Mouse (Mus musculus) liver, embryonic 13.5 days (tissue): ENCODE measurements around the gene Uprt. TPM values are rescaled to one million over a fixed set of nuclear protein-coding genes. Genes with fewer than 3 reads are reported as not detected.

Source experiments
- ATAC-seq: fragments of 200-750 bp; cut with Nextera tagmentation; 2 replicates; pipeline ENCODE4 v1.8.0; 2017; ENCODE audit warnings: low read depth, mild to moderate bottlenecking, moderate number of reproducible peaks, moderate library complexity
- DNase-seq: peaks from one replicate; pipeline ENCODE4 v3.0.0; 2022
- H3K27ac ChIP-seq: fragments of 300-500 bp; sonication (generic); 2 replicates; pipeline ENCODE4 v1.5.1; 2015; ENCODE audit warnings: moderate library complexity, mild to moderate bottlenecking, inconsistent platforms
- H3K27me3 ChIP-seq: fragments of 300-500 bp; sonication (generic); 2 replicates; pipeline ENCODE4 v1.6.1; 2015; ENCODE audit warnings: mild to moderate bottlenecking, inconsistent platforms
- H3K36me3 ChIP-seq: fragments of 300-500 bp; sonication (generic); 2 replicates; pipeline ENCODE4 v1.6.1; 2015; ENCODE audit warnings: mild to moderate bottlenecking, inconsistent platforms
- H3K4me1 ChIP-seq: fragments of 300-500 bp; sonication (generic); replicated peaks from 2 replicates; pipeline ENCODE4 v1.6.1; 2015; ENCODE audit warnings: inconsistent platforms
- H3K4me2 ChIP-seq: fragments of 300-500 bp; sonication (generic); 2 replicates; pipeline ENCODE4 v1.6.1; 2015; ENCODE audit warnings: inconsistent platforms, mild to moderate bottlenecking, moderate library complexity
- H3K4me3 ChIP-seq: fragments of 300-500 bp; sonication (generic); replicated peaks from 2 replicates; pipeline ENCODE4 v1.5.1; 2015; ENCODE audit warnings: mild to moderate bottlenecking, inconsistent platforms
- H3K9ac ChIP-seq: fragments of 300-500 bp; sonication (generic); 2 replicates; pipeline ENCODE4 v1.6.1; 2015; ENCODE audit warnings: mild to moderate bottlenecking, inconsistent platforms
- H3K9me3 ChIP-seq: fragments of 300-500 bp; sonication (generic); replicated peaks from 2 replicates; pipeline ENCODE4 v1.6.1; 2016; ENCODE audit warnings: inconsistent platforms
- WGBS: fragments of 180-500 bp; shearing (Covaris S2); methylation state at CpG from one replicate; pipeline ENCODE4 v1.1.7; 2015; ENCODE audit not compliant: insufficient replicate concordance; 5-methylcytosine and 5-hydroxymethylcytosine counted together
- polyA plus RNA-seq: library from polyadenylated mRNA; unstranded; fragments of >200 nt; fragmentation: Nextera tagmentation; extraction: Ambion mirVana; gene quantifications from 2 replicates; pipeline ENCODE4 v1.2.1, GENCODE M21; 2015

Uprt gene
- polyA plus RNA-seq, 1 experiment from 2014 or later: 0.27 TPM

DNA sequence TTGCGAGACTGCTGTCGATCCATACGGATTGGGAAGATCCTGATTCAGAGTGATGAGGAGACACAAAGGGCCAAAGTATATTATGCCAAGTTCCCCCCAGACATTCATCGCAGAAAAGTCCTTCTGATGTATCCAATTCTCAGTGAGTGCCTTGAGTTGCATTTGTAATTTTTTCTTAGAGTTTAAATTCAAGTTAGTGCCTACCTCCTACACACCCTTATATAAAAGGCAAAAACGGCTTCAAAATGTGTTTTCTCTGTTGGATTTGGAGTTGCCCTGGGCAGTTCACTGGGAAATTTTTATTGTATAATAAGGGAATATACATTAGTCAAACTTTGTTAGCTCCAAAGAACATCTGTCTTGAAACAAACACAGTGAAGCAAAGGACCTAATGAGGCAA lies 19.1 kb downstream of the Uprt start:
- no peak for ATAC-seq
- no peak overlapping the region for H3K4me2 ChIP-seq
- WGBS: 71% methylated on average over 5 of the region's 5 CpGs
- H3K27ac ChIP-seq: no peak overlapping the region
- no peak overlapping the region for H3K4me3 ChIP-seq
- H3K9ac ChIP-seq: no peak overlapping the region
- no peaks in the 10 kb centered on the region for H3K4me1 ChIP-seq
- H3K27me3 ChIP-seq: 0 out of 2 replicates have a peak, but pooled peaks cover 3% of the 10 kb centered on the region
- no peak for DNase-seq
- H3K9me3 ChIP-seq: no peaks in the 10 kb centered on the region
- H3K36me3 ChIP-seq: no peaks in the 10 kb centered on the region

DNA sequence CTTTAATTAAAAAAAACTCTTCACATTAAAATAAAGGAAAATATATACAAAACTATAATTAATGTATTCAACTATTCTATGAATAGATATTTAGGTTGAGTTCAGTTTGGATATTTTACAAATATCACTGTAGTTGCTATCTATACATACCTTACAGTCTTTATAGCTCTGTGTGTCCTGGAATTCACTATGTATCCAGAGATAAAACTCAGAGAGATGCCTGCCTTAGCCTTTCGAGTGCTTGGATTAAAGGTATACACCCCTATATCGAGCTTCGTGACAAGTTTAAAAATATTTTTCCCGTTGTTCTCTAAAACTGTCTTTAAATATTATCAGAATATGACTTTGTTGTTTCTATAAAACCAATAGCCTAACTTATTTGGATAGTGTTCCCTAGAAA lies 60.0 kb downstream of the Uprt start:
- peaks cover 24% of the 10 kb centered on the region for H3K4me1 ChIP-seq
- H3K4me2 ChIP-seq: no peak overlapping the region
- no peak overlapping the region for H3K27ac ChIP-seq
- no peak overlapping the region for H3K4me3 ChIP-seq
- 0 out of 2 replicates have a peak, but pooled peaks have one; percentile 51 for ATAC-seq
- 45% methylated on average over 4 of the region's 4 CpGs for WGBS
- H3K27me3 ChIP-seq: no peaks in the 10 kb centered on the region
- DNase-seq: no peak
- H3K9ac ChIP-seq: no peak overlapping the region
- no peaks in the 10 kb centered on the region for H3K9me3 ChIP-seq
- H3K36me3 ChIP-seq: no peaks in the 10 kb centered on the region

DNA sequence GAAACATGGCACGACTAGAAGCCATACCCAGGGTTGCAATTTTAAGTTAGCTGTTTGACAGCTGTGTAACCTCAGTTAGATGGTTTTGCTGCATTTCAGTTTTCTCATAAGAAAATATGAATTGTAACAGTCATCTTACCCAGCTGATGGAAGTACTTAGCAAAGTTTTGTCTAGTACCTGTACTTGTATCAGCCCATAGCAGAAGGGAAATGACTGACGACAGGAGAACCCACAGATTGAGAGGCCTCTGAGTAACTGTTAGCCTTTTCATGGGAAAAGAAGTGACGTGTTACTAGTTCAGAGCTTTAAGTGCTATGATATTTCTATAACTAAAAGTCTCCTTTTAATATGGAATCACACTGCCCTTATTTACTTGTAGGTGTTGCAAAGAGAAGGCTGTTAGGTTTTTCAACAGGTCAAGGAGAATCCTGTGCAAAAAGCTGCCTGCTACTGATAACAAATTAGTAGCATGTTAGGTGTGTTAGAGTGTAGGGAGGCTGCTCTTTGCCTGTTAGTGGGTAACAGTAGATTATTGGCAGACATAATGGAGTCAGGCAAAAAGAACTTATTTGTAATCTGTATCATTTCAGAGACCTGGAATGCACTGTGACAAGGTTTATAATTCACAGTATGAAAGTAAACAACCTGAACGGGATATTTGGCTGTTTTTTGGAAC lies 61.4 kb downstream of the Uprt start:
- no peak overlapping the region for H3K9ac ChIP-seq
- H3K4me2 ChIP-seq: 0 out of 2 replicates have a peak overlapping the region, but pooled peaks have one; percentile 17
- H3K9me3 ChIP-seq: no peaks in the 10 kb centered on the region
- H3K27me3 ChIP-seq: no peaks in the 10 kb centered on the region
- ATAC-seq: peak; percentile 88
- H3K36me3 ChIP-seq: no peaks in the 10 kb centered on the region
- H3K27ac ChIP-seq: peak overlapping the region; percentile 78
- no peak overlapping the region for H3K4me3 ChIP-seq
- peaks cover 24% of the 10 kb centered on the region for H3K4me1 ChIP-seq
- DNase-seq: peak; percentile 3
- WGBS: 45% methylated on average over 4 of the region's 4 CpGs

DNA sequence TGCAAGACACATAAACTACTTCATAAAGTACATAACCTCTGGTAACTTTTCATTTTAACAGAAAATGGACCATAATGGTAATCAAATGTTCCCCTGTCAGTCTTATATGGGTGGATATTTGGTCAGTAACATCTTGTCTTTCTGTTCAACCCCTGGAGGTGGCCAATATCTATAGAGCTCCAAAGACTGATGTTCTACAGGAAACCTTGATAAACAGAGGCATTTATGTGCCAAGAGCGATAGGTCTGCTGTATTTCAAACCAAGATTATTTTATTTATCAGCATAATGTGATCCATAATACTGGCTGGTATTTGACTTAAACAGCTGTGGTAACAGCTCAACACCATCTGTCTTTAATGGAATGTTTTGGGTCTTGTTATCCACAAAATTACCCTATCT lies 62.7 kb downstream of the Uprt start:
- H3K27me3 ChIP-seq: no peaks in the 10 kb centered on the region
- H3K4me3 ChIP-seq: no peak overlapping the region
- H3K9me3 ChIP-seq: no peaks in the 10 kb centered on the region
- H3K27ac ChIP-seq: peak overlapping the region; percentile 78; the same call in 1 of the 2 replicates
- ATAC-seq (peak; percentile 79), DNase-seq (peak; percentile 6)
- H3K9ac ChIP-seq: no peak overlapping the region
- peaks cover 24% of the 10 kb centered on the region for H3K4me1 ChIP-seq
- no peak overlapping the region for H3K4me2 ChIP-seq
- WGBS: 31% methylated on average over 1 of the region's 1 CpGs
- no peaks in the 10 kb centered on the region for H3K36me3 ChIP-seq

Other genes starting within 250 kb of the Uprt start
- 8.1 and 11.1 TPM in 2 replicates for gene Abcb7, start 69.0 kb upstream of the Uprt start, polyA plus RNA-seq
- 1.8 and 2.2 TPM in 2 replicates for gene Zdhhc15, start 188.2 kb downstream of the Uprt start, polyA plus RNA-seq